Mouse (Mus musculus) myocyte (in vitro differentiated cells): ENCODE measurements around the gene E2f6.

Experiments
- MAX ChIP-seq: IDR thresholded peaks from one replicate; pipeline ENCODE4 v1.6.1; 2011; ENCODE audit warnings: low read depth, mild to moderate bottlenecking, control low read depth
- MYOD1 ChIP-seq, 3 experiments: IDR thresholded peaks; one replicate each; pipeline ENCODE4 v1.6.1; 2011; ENCODE audit warnings: control low read depth in 2 of 3, low read depth in 2 of 3, mild to moderate bottlenecking in 2 of 3, moderate library complexity in 1 of 3; ENCODE audit not compliant: insufficient read length in 2 of 3, control insufficient read depth in 1 of 3
- POLR2A ChIP-seq: IDR thresholded peaks from one replicate; pipeline ENCODE4 v1.6.1; 2011; ENCODE audit warnings: low read depth, mild to moderate bottlenecking, control low read depth, moderate library complexity; ENCODE audit not compliant: insufficient read length
- REST ChIP-seq: IDR thresholded peaks from one replicate; pipeline ENCODE4 v1.6.1; 2011; ENCODE audit warnings: mild to moderate bottlenecking, control low read depth, moderate library complexity; ENCODE audit not compliant: insufficient read depth, insufficient read length
- TCF12 ChIP-seq: IDR thresholded peaks from one replicate; pipeline ENCODE4 v1.6.1; 2011; ENCODE audit warnings: mild to moderate bottlenecking, control low read depth; ENCODE audit not compliant: poor library complexity, insufficient read depth, severe bottlenecking

GRCm38 (mm10) chr12:16818513-16818912 is 7.8 kb downstream of the E2f6 start:
- TF ChIP-seq MYOD1 (IDR thresholded peaks at IDR 0.05; ENCODE audit: control insufficient read depth in 1 of 3, insufficient read length in 2 of 3, low read depth in 2 of 3) (no peak), TCF12 (no peak), POLR2A (no peak), REST (no peak), MAX (no peak)
